Mouse (Mus musculus): ENCODE results near the gene Fbxl13. TPM values are rescaled to one million over a fixed set of nuclear protein-coding genes. Genes with fewer than 3 reads are reported as not detected.
"Not testable (repeated sequence)": the region's sequence is repeated elsewhere in the genome, so short reads cannot be mapped to it uniquely, and the experiment has no call there.

Gene Fbxl13
- polyA plus RNA-seq, 1 experiment from 2014 or later, result 0.32 TPM

- no peak for ATAC-seq (ENCODE audit: low FRiP score)
- Histone ChIP-seq H3K4me3 (replicated peaks) (no peak overlapping the region), H3K9me3 (no peaks in the 10 kb centered on the region), H3K27ac (no peak overlapping the region), H3K4me1 (peaks cover 11% of the 10 kb centered on the region), H3K9ac (no peak overlapping the region), H3K27me3 (no peaks in the 10 kb centered on the region), H3K36me3 (replicated peaks) (peaks cover 65% of the 10 kb centered on the region), H3K4me2 (no peak overlapping the region)
- 81% methylated on average over 2 of the region's 2 CpGs for WGBS
Measured at GRCm38 (mm10) chr5:21650736-21651135, 5.3 kb upstream of the Fbxl13 start.

DNA sequence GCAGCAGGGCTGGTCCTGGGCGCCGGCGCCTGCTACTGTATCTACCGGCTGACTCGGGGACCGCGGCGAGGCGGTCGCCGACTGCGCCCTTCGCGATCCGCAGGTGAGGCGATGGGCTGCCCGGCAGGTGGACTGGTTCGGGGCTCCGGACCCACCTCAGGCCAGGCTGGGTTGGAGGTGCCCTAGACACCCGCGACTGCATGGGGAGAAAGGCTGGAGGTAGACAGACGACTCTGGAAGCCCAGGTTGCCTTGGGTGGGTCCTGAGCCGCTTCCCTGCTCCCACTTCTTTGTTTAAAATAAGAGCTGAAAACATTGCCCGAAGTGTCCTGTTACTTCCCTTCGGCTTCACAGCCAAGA is 678 bp upstream of the Fbxl13 start:
- Histone ChIP-seq H3K9me3 (no peaks in the 10 kb centered on the region), H3K36me3 (replicated peaks) (peaks cover 33% of the 10 kb centered on the region), H3K27ac (peak overlapping the region; percentile 96), H3K27me3 (peaks cover 10% of the 10 kb centered on the region), H3K4me2 (peak overlapping the region; percentile 84), H3K4me1 (peaks cover 18% of the 10 kb centered on the region), H3K4me3 (replicated peaks) (peak overlapping the region; percentile 92), H3K9ac (peak overlapping the region; percentile 92)
- WGBS, result under 1% methylated on average over 25 of the region's 25 CpGs
- ATAC-seq (ENCODE audit: low FRiP score), result no peak

DNA sequence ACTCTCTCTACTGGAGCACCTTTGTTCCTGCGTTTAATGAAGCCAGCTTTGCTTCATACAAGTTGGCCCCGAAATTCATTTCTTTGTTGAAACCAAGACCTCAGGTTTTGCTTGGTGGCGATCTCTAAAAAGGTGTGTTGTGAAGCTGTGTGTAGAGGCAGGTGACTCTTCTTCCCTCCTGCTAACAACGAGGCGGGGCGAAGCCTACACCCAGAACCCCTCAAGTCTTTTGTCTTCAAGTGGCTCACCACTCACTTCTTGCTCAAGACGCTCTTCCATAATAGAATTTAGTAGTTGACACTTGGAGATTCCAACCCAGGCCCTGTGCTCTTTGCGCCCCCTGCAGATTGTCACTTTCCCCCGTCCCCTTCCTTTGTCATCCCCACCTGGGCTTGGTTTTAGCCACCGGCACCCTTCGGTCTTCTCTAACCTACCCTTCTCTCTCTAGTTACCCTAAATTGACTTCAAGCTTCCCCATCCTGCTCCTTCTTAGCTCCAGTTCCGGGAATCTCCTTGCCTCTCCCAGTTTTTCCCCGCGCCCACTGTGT is 469 bp downstream of the Fbxl13 start:
- 7% methylated on average over 14 of the region's 14 CpGs for WGBS
- Histone ChIP-seq H3K36me3 (replicated peaks) (peaks cover 21% of the 10 kb centered on the region), H3K4me2 (peak overlapping the region; percentile 84), H3K9ac (peak overlapping the region; percentile 25), H3K27ac (peak overlapping the region; percentile 65; the same call in 1 of the 2 replicates), H3K4me1 (peaks cover 18% of the 10 kb centered on the region), H3K27me3 (peaks cover 10% of the 10 kb centered on the region), H3K9me3 (no peaks in the 10 kb centered on the region), H3K4me3 (replicated peaks) (peak overlapping the region; percentile 92)
- peak; percentile 17 for ATAC-seq (ENCODE audit: low FRiP score)

DNA sequence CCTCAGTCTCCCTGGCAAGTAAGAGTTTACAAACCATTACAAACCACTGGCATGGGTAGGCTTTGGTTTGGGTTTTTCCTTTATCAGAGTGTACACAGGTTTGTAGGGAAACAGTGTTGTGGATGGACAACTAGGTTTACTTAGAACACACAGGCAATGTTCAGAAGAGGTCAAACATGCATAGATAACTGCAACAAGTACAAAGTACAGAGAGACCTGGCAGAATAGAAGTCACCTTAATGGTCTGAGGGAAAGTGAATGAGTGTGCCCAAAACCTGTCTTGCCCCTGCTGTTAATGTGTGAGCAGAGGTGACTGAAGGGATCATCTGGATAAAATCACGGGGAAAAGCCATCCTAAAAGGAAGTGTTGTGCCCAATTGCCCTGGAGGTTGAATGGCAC is 1.8 kb downstream of the Fbxl13 start:
- H3K9me3 ChIP-seq, result no peaks in the 10 kb centered on the region
- no peak overlapping the region for H3K4me3 ChIP-seq (replicated peaks)
- peaks cover 18% of the 10 kb centered on the region for H3K4me1 ChIP-seq
- H3K4me2 ChIP-seq, result no peak overlapping the region
- ATAC-seq (ENCODE audit: low FRiP score), result no peak
- no peak overlapping the region for H3K27ac ChIP-seq
- peaks cover 8% of the 10 kb centered on the region for H3K36me3 ChIP-seq (replicated peaks)
- no peak overlapping the region for H3K9ac ChIP-seq
- WGBS, result 24% methylated on average over 1 of the region's 1 CpGs
- H3K27me3 ChIP-seq, result peaks cover 10% of the 10 kb centered on the region

- H3K27me3 ChIP-seq, result peaks cover 10% of the 10 kb centered on the region
- H3K4me1 ChIP-seq, result peaks cover 7% of the 10 kb centered on the region; the same call in 1 of the 2 replicates
- ATAC-seq (ENCODE audit: low FRiP score), result no peak
- 5% methylated on average over 1 of the region's 1 CpGs for WGBS
- H3K9me3 ChIP-seq, result no peaks in the 10 kb centered on the region
- H3K36me3 ChIP-seq (replicated peaks), result no peaks in the 10 kb centered on the region
- no peak overlapping the region for H3K27ac ChIP-seq
- H3K4me3 ChIP-seq (replicated peaks), result no peak overlapping the region
- H3K4me2 ChIP-seq, result no peak overlapping the region
- no peak overlapping the region for H3K9ac ChIP-seq
Measured at GRCm38 (mm10) chr5:21640961-21641360, 4.5 kb downstream of the Fbxl13 start.

DNA sequence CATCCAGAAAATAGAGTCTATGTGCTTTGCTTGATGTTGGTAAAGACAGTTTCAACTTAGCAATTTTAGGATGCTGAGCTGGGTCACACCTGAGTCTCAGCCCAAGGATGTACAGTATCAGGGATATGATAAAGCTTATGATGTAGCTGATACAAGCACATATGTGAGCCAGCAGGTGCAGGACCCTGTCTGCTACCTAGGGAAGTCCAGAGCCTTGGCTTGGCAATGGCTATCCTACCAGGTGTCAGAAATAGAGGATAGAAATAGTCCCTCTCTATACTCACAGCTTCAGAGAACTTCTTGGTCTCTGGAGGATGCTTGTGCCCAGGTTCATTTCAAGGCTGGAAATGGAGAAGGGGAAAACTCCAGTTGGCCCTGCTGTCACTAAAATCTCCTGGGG is 19.5 kb downstream of the Fbxl13 start:
- ATAC-seq (ENCODE audit: low FRiP score), result no peak
- H3K36me3 ChIP-seq (replicated peaks), result no peaks in the 10 kb centered on the region
- H3K27ac ChIP-seq, result no peak overlapping the region
- no peak overlapping the region for H3K4me2 ChIP-seq
- H3K9me3 ChIP-seq, result no peaks in the 10 kb centered on the region
- H3K27me3 ChIP-seq, result no peaks in the 10 kb centered on the region
- H3K4me1 ChIP-seq, result no peaks in the 10 kb centered on the region
- no peak overlapping the region for H3K4me3 ChIP-seq (replicated peaks)
- no peak overlapping the region for H3K9ac ChIP-seq

DNA sequence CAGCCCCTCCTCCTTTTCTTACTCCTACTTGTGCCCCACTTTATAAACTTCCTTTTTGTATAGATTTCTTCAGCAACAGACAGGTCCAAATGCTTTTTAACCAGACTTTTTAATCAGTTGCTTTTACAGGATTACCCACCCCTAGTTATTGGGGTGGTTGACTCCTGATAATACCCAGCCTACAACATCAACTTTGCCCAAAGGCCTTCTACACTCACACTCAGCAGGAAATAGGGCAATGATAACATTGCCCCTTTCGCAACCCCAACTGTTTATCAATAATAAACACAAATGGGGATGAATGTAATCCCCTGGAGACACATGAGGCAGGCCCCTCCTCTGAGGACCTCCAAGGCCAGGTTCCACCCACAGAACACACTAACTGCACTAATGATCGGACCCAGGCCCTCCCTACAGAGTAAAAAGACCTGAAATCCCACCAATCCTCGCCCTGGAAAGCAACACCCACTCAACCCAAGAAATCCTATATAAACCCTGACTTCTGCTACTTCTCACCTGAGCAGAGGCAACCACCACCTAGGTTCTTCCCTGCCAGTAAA is 28.9 kb downstream of the Fbxl13 start:
- H3K27me3 ChIP-seq, result no peaks in the 10 kb centered on the region
- H3K4me2 ChIP-seq, result no peak overlapping the region
- H3K36me3 ChIP-seq (replicated peaks), result no peaks in the 10 kb centered on the region
- no peak overlapping the region for H3K27ac ChIP-seq
- no peak overlapping the region for H3K4me3 ChIP-seq (replicated peaks)
- WGBS, result 83% methylated on average over 3 of the region's 3 CpGs
- no peaks in the 10 kb centered on the region for H3K9me3 ChIP-seq
- ATAC-seq (ENCODE audit: low FRiP score), result no peak
- H3K4me1 ChIP-seq, result no peaks in the 10 kb centered on the region
- no peak overlapping the region for H3K9ac ChIP-seq

DNA sequence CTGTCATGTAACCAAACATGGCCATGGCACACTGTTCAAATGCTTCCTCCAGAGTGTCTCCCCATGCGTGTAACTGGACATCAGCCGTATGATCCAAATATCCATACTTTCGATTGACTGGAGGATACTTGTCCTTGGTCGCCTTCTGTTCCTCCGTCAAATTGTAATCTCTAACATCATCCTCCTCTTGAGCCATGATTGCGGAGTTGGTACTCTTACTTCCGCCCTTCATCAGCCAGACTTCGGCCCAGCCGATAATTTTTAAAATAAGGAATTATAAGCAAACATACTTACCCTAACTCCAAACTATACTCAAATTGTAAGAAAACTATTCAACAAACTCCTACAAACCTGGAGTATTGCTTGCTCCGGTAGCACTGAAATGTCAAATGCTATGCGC is 31.1 kb downstream of the Fbxl13 start:
- not testable (repeated sequence) for H3K36me3 ChIP-seq (replicated peaks); H3K27ac ChIP-seq; H3K4me1 ChIP-seq; H3K4me3 ChIP-seq (replicated peaks); H3K4me2 ChIP-seq; ATAC-seq (ENCODE audit: low FRiP score); H3K27me3 ChIP-seq; H3K9me3 ChIP-seq; H3K9ac ChIP-seq
- WGBS, result 96% methylated on average over 11 of the region's 11 CpGs

DNA sequence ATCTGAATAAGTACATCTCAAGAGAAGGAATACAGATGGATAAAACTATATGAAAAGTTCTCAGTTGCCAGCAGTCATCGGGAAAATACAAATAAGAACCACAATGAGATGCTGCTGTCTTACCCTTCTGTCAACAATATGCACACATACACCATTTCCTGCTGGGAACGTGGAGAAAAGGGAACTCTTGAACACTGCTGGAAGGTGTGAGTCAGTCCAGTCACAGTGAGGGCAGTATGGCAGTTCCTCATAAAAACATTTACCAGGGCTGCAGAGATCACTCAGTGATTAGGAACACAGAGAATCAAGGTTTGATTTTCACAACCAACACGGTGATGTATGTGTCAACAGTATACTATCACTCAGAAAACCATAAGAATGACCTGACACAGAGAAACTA is 34.4 kb downstream of the Fbxl13 start:
- no peaks in the 10 kb centered on the region for H3K36me3 ChIP-seq (replicated peaks)
- no peak overlapping the region for H3K9ac ChIP-seq
- ATAC-seq (ENCODE audit: low FRiP score), result no peak
- WGBS, result 90% methylated on average over 3 of the region's 3 CpGs
- no peaks in the 10 kb centered on the region for H3K27me3 ChIP-seq
- H3K4me1 ChIP-seq, result no peaks in the 10 kb centered on the region
- H3K4me2 ChIP-seq, result no peak overlapping the region
- H3K9me3 ChIP-seq, result no peaks in the 10 kb centered on the region
- H3K4me3 ChIP-seq (replicated peaks), result no peak overlapping the region
- no peak overlapping the region for H3K27ac ChIP-seq

DNA sequence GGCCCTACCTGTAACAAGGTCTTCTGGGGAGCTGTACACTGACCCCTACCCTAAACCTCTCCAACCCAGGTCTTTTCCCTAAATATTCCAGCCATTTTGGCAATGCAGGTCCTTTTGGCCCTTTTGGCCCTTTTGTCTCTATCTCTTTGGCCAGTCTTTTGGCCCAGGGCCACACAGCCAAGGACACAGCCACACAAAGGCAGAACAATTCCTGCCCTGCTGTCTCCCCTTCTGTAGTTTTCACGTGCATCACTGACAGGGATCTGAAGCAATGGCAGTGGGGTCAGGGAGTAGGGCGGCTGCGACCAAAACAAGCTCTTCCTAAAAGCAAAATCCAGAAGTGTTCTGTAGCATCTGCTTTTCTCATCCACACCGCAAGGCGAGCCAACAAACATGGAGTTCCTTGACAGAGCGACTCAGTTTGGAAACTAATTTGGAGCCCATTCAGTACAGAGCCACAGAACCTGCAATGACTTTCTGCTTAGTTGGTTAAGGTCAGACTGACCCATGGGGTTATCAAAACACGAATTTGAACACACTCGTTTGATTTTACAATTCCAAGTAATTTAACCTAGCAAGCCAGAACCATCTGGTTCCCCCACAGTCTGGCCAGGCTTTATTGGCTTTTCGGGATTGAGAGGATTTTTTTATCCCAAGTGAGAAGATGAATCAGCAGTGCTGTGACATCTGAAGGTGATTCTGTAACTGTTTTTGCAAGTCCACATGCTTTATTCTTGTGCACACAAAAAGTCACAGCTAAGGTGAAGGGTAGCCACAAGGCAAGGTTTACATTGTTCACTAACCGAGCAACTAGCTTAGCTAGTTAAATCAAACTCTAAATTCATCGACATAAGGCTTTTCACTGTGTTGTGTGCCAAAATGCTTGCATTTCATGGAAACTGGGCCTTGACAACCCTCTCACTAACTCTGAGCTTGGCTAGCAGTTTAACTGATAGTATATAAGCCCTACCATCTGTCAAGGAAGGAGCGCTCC is 36.8 kb downstream of the Fbxl13 start:
- WGBS, result 79% methylated on average over 12 of the region's 12 CpGs
- H3K27ac ChIP-seq, result no peak overlapping the region
- no peak overlapping the region for H3K4me3 ChIP-seq (replicated peaks)

DNA sequence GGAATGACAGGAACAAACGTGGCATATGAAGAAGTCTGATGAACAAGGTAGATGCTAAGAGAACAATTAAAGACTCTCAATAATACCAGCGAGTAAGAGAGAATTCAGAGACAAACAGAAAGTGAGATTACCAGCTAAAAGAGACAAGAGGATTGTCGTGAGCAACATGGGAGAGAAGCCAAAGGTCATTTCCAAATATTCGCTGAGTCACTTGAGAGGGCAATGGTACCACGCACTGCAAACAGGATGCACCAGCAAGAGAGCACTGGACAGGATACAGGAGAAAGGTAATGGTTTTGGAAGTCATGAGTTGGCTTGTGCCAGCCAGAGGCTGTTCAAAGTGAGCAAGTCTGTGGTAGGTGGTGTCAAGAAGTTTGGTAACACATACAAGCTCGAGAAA is 39.5 kb downstream of the Fbxl13 start:
- no peak for ATAC-seq (ENCODE audit: low FRiP score)

More for the DNA sequence above, 36.8 kb downstream of the Fbxl13 start:
- H3K27me3 ChIP-seq, result no peaks in the 10 kb centered on the region
- no peaks in the 10 kb centered on the region for H3K36me3 ChIP-seq (replicated peaks)
- H3K9ac ChIP-seq, result no peak overlapping the region
- H3K4me2 ChIP-seq, result no peak overlapping the region
- ATAC-seq (ENCODE audit: low FRiP score), result no peak
- no peaks in the 10 kb centered on the region for H3K4me1 ChIP-seq
- H3K9me3 ChIP-seq, result no peaks in the 10 kb centered on the region

DNA sequence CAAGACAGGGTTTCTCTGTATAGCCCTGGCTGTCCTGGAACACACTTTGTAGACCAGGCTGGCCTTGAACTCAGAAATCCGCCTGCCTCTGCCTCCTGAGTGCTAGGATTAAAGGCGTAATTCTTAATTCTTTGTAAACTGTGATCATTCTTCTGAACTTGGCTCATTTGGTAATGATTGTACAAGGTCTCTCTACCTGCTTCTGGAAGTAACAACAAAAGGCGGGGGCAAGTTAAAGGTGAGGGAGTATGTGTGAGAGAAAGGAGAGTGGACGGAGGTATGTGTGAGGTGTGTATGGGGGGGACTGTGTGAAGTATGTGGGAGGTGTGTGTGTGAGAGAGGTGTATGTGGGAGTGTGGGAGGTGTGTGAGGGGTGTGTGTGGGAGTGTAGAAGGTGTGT is 45.5 kb downstream of the Fbxl13 start:
- Histone ChIP-seq H3K4me2 (no peak overlapping the region), H3K27ac (no peak overlapping the region), H3K9ac (no peak overlapping the region), H3K4me1 (no peaks in the 10 kb centered on the region), H3K4me3 (replicated peaks) (no peak overlapping the region), H3K9me3 (no peaks in the 10 kb centered on the region), H3K27me3 (no peaks in the 10 kb centered on the region), H3K36me3 (replicated peaks) (no peaks in the 10 kb centered on the region)
- WGBS, result 93% methylated on average over 4 of the region's 4 CpGs
- no peak for ATAC-seq (ENCODE audit: low FRiP score)

More for the DNA sequence above, 39.5 kb downstream of the Fbxl13 start:
- no peaks in the 10 kb centered on the region for H3K4me1 ChIP-seq
- H3K4me3 ChIP-seq (replicated peaks), result no peak overlapping the region
- H3K27me3 ChIP-seq, result no peaks in the 10 kb centered on the region
- WGBS, result 74% methylated on average over 6 of the region's 6 CpGs
- no peak overlapping the region for H3K4me2 ChIP-seq
- no peaks in the 10 kb centered on the region for H3K9me3 ChIP-seq
- H3K27ac ChIP-seq, result no peak overlapping the region
- H3K9ac ChIP-seq, result no peak overlapping the region
- no peaks in the 10 kb centered on the region for H3K36me3 ChIP-seq (replicated peaks)
